8 mouse cellular contexts compared by ENCODE assay signal in the genomic region with DNA sequence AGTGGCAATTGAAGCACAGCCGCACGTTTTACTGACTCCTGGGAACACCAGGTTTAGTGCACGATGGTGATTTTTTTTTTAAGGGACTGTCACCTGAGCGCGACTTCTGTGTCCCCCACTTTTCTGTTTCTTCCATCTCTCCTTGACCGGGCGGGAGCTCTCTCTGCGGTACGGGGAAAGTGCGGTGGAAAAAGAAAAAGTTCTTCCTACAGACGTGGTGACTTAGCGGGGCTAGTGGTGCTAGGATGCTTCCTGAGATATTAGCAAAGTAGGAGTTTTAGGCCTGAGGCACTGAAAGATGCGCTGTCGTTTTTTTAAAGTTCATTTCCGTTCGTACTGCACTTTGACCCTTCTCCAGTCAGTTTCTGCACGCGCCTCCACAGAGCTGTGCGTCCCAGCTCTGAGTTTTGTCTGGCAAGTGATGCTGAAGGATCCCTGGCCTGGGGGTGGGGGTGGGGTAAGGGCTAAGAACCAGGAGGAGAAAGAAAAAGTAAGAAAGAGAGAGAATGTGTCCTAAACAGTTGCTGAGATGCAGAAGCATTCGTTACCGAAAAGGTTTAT. TPM values are rescaled to one million over a fixed set of nuclear protein-coding genes. Genes with fewer than 3 reads are reported as not detected.
A peak's percentile ranks its signal among the peaks of the same experiment; 100 is the strongest.
DNase-seq lines count a peak whose midpoint lies in the region; ATAC-seq lines count a peak whose summit lies in the region.

No protein-coding gene starts in this region.

- no peaks in the 10 kb centered on the region for H3K9me3 ChIP-seq in heart, embryonic 11.5 days (replicated peaks; ENCODE audit: control insufficient read depth, low read length)
- no peaks in the 10 kb centered on the region for H3K9me3 ChIP-seq in hindbrain, embryonic 15.5 days
- no peaks in the 10 kb centered on the region for H3K9me3 ChIP-seq in midbrain, embryonic 14.5 days (ENCODE audit: control insufficient read depth, low read length)

- no peak for DNase-seq in heart, postnatal 36 days
- peak; percentile 60 for DNase-seq in embryo, embryonic 10 days (ENCODE audit: low spot score)
- DNase-seq in midbrain, embryonic 14.5 days: no peak
- DNase-seq in layer of hippocampus, adult 9-11 months: no peak
- no peak for DNase-seq in spleen, adult 18-20 months

- peak overlapping the region; percentile 39; the same call in 1 of the 2 replicates for H3K9ac ChIP-seq in heart, embryonic 11.5 days (ENCODE audit: low read depth, low read length)
- H3K9ac ChIP-seq in hindbrain, embryonic 15.5 days: 0 out of 2 replicates have a peak overlapping the region, but pooled peaks have one; percentile 23
- peak overlapping the region; percentile 40; the same call in 1 of the 2 replicates for H3K9ac ChIP-seq in midbrain, embryonic 14.5 days (replicated peaks; ENCODE audit: low read length)

- no peak for ATAC-seq in heart, embryonic 11.5 days (replicated peaks; ENCODE audit: insufficient number of reproducible peaks, low FRiP score, low TSS enrichment)
- no peak for ATAC-seq in hindbrain, embryonic 15.5 days (ENCODE audit: low FRiP score, low read depth)
- no peak for ATAC-seq in midbrain, embryonic 14.5 days (ENCODE audit: low FRiP score, low TSS enrichment)
- no peak for ATAC-seq in megakaryocyte progenitor cell, adult 5-6 weeks (replicated peaks; ENCODE audit: poor library complexity)

- H3K27ac ChIP-seq in heart, embryonic 11.5 days (ENCODE audit: low read depth, low read length): no peak overlapping the region
- H3K27ac ChIP-seq in hindbrain, embryonic 15.5 days (replicated peaks): no peak overlapping the region
- no peak overlapping the region for H3K27ac ChIP-seq in midbrain, embryonic 14.5 days (replicated peaks; ENCODE audit: low read depth, low read length)

- H3K36me3 ChIP-seq in heart, embryonic 11.5 days (ENCODE audit: control insufficient read depth, insufficient read depth, low read length): no peaks in the 10 kb centered on the region
- H3K36me3 ChIP-seq in hindbrain, embryonic 15.5 days: no peaks in the 10 kb centered on the region
- H3K36me3 ChIP-seq in midbrain, embryonic 14.5 days (ENCODE audit: control insufficient read depth, insufficient read depth, low read length): no peaks in the 10 kb centered on the region

- peak overlapping the region; percentile 45 for H3K4me3 ChIP-seq in heart, embryonic 11.5 days (ENCODE audit: low read depth, low read length)
- H3K4me3 ChIP-seq in hindbrain, embryonic 15.5 days: peak overlapping the region; percentile 40
- peak overlapping the region; percentile 42 for H3K4me3 ChIP-seq in midbrain, embryonic 14.5 days (replicated peaks; ENCODE audit: low read depth, low read length)

- peaks cover 36% of the 10 kb centered on the region for H3K27me3 ChIP-seq in heart, embryonic 11.5 days (ENCODE audit: control insufficient read depth, insufficient read depth, low read length)
- peaks cover 54% of the 10 kb centered on the region for H3K27me3 ChIP-seq in hindbrain, embryonic 15.5 days
- peaks cover 38% of the 10 kb centered on the region for H3K27me3 ChIP-seq in midbrain, embryonic 14.5 days (ENCODE audit: control insufficient read depth, insufficient read depth, low read length)

- H3K4me1 ChIP-seq in heart, embryonic 11.5 days (ENCODE audit: control insufficient read depth, insufficient read depth, low read length): peaks cover 10% of the 10 kb centered on the region; the same call in 1 of the 2 replicates
- peaks cover 23% of the 10 kb centered on the region for H3K4me1 ChIP-seq in hindbrain, embryonic 15.5 days (replicated peaks)
- peaks cover 19% of the 10 kb centered on the region for H3K4me1 ChIP-seq in midbrain, embryonic 14.5 days (ENCODE audit: control insufficient read depth, insufficient read depth, low read length)

- peak overlapping the region; percentile 83 for H3K4me2 ChIP-seq in heart, embryonic 11.5 days
- peak overlapping the region; percentile 69 for H3K4me2 ChIP-seq in hindbrain, embryonic 15.5 days
- peak overlapping the region; percentile 86 for H3K4me2 ChIP-seq in midbrain, embryonic 14.5 days (ENCODE audit: low read length)

- intact Hi-C loops in heart, postnatal 36 days (cut with DNase I): no loop called here

- WGBS in heart, embryonic 11.5 days (ENCODE audit: insufficient replicate concordance): 3% methylated on average over 21 of the region's 21 CpGs
- 3% methylated on average over 21 of the region's 21 CpGs for WGBS in hindbrain, embryonic 15.5 days
- WGBS in midbrain, embryonic 14.5 days: 3% methylated on average over 21 of the region's 21 CpGs

RNA-seq across cellular contexts. Expression of gene Wnt16, which starts 1.5 kb away (rescaled TPM):
- 0.93 and 1.0 TPM in 2 replicates for polyA plus RNA-seq in heart, embryonic 11.5 days (2014; fragmentation: Nextera tagmentation; extraction: Ambion mirVana)
- total RNA-seq in heart, postnatal 36 days (2021): under 1 TPM; 0.46 to 0.64 TPM
- polyA plus RNA-seq in hindbrain, embryonic 15.5 days (2015; fragmentation: Nextera tagmentation; extraction: Ambion mirVana): 0.25 and 0.66 TPM in 2 replicates
- 0.18 TPM in 1 of 2 replicates, not detected in the other for polyA plus RNA-seq in midbrain, embryonic 14.5 days (2014; fragmentation: Nextera tagmentation; extraction: Ambion mirVana)
- not detected in 2 replicates for total RNA-seq in megakaryocyte progenitor cell, adult 5-6 weeks (2015)
- not detected in 2 replicates for total RNA-seq in megakaryocyte progenitor cell, adult 5-6 weeks (2017)
